Mouse (Mus musculus) CH12.LX (cell line): ENCODE results near the gene Slc43a1. TPM values are rescaled to one million over a fixed set of nuclear protein-coding genes. Genes with fewer than 3 reads are reported as not detected.

ENCODE experiments used
- DNase-seq: peaks from one replicate; pipeline ENCODE4 v3.0.0-alpha.2; 2013; ENCODE audit errors: extremely low read depth
- H3K27ac ChIP-seq: 2 replicates; pipeline ENCODE4 v1.5.1; 2012; ENCODE audit warnings: low read depth, mild to moderate bottlenecking, control low read depth, moderate library complexity; ENCODE audit not compliant: insufficient read depth
- H3K27me3 ChIP-seq: replicated peaks from 2 replicates; pipeline ENCODE3; 2012; ENCODE audit warnings: inconsistent platforms
- H3K36me3 ChIP-seq, 2 experiments: replicated peaks in 1 of 2; 2 replicates each; pipeline versions ENCODE3 to v1.6.1; 2012; ENCODE audit warnings: inconsistent platforms in 1 of 2, low read length in 1 of 2, mild to moderate bottlenecking in 1 of 2, mixed read lengths in 1 of 2, moderate library complexity in 1 of 2; ENCODE audit not compliant: control insufficient read depth in 1 of 2, insufficient read depth in 1 of 2
- H3K4me1 ChIP-seq, 2 experiments: 2 replicates each; pipeline ENCODE4 v1.6.1; 2012; ENCODE audit warnings: inconsistent platforms in 1 of 2, moderate library complexity in 1 of 2; ENCODE audit not compliant: insufficient read depth in 2 of 2, control insufficient read depth in 1 of 2
- H3K4me2 ChIP-seq: 2 replicates; pipeline ENCODE4 v1.6.1; 2012; ENCODE audit warnings: low read depth, mild to moderate bottlenecking, control low read depth; ENCODE audit not compliant: poor library complexity, insufficient read depth, severe bottlenecking
- H3K4me3 ChIP-seq, 3 experiments: fragments of 150-350 bp in 1 of 3; sonication (generic) in 1 of 3; replicated peaks in 1 of 3; 2 replicates each; pipeline versions ENCODE3 to v1.5.1; 2011 to 2012; ENCODE audit warnings: low read depth in 2 of 3, low read length in 2 of 3, mild to moderate bottlenecking in 2 of 3, moderate library complexity in 2 of 3, control low read depth in 1 of 3, improper control_type of control experiment in 1 of 3, inconsistent platforms in 1 of 3, mixed read lengths in 1 of 3; ENCODE audit not compliant: poor library complexity in 1 of 3
- H3K79me2 ChIP-seq: replicated peaks from 2 replicates; pipeline ENCODE4 v1.6.1; 2012; ENCODE audit warnings: mild to moderate bottlenecking, moderate library complexity; ENCODE audit not compliant: control insufficient read depth, poor library complexity, insufficient read depth, severe bottlenecking; ENCODE audit errors: extremely low read depth
- H3K9ac ChIP-seq: 2 replicates; pipeline ENCODE4 v1.6.1; 2012; ENCODE audit warnings: low read depth, mild to moderate bottlenecking, control low read depth, moderate library complexity; ENCODE audit not compliant: insufficient read depth
- H3K9me3 ChIP-seq: replicated peaks from 2 replicates; pipeline ENCODE3; 2012; ENCODE audit warnings: low read length, inconsistent platforms, mixed read lengths
- BHLHE40 ChIP-seq: IDR thresholded peaks from 2 replicates; pipeline ENCODE4 v1.6.1; 2011; ENCODE audit warnings: mild to moderate bottlenecking, low read depth, low read length, improper control_type of control experiment
- CHD2 ChIP-seq: IDR thresholded peaks from 2 replicates; pipeline ENCODE4 v1.6.1; 2011; ENCODE audit warnings: low read length, improper control_type of control experiment
- CTCF ChIP-seq, 2 experiments: IDR thresholded peaks in 1 of 2; conservative IDR thresholded peaks in 1 of 2; 2 replicates each; pipeline ENCODE4 v1.5.1; 2011 to 2012; ENCODE audit warnings: low read depth in 2 of 2, low read length in 2 of 2, improper control_type of control experiment in 1 of 2, inconsistent platforms in 1 of 2, mild to moderate bottlenecking in 1 of 2, moderate library complexity in 1 of 2
- ELF1 ChIP-seq: IDR thresholded peaks from 2 replicates; pipeline ENCODE4 v1.6.1; 2014; ENCODE audit warnings: low read depth, mild to moderate bottlenecking, inconsistent platforms, low read length, improper control_type of control experiment
- EP300 ChIP-seq: IDR thresholded peaks from 2 replicates; pipeline ENCODE4 v1.6.1; 2011; ENCODE audit warnings: low read length, improper control_type of control experiment
- GABPA ChIP-seq: IDR thresholded peaks from 2 replicates; pipeline ENCODE4 v1.6.1; 2012; ENCODE audit warnings: low read depth, low read length, improper control_type of control experiment, inconsistent platforms; ENCODE audit not compliant: insufficient replicate concordance
- HCFC1 ChIP-seq: IDR thresholded peaks from 2 replicates; pipeline ENCODE4 v1.6.1; 2012; ENCODE audit warnings: low read depth, mild to moderate bottlenecking, inconsistent platforms, low read length, improper control_type of control experiment
- JUN ChIP-seq: IDR thresholded peaks from 2 replicates; pipeline ENCODE4 v1.6.1; 2011; ENCODE audit warnings: low read depth, mild to moderate bottlenecking, low read length, improper control_type of control experiment, moderate library complexity; ENCODE audit not compliant: insufficient read depth
- KAT2A ChIP-seq: IDR thresholded peaks from 2 replicates; pipeline ENCODE4 v1.6.1; 2012; ENCODE audit warnings: low read length, improper control_type of control experiment, inconsistent platforms; ENCODE audit not compliant: insufficient replicate concordance
- MEF2A ChIP-seq: IDR thresholded peaks from 2 replicates; pipeline ENCODE4 v1.6.1; 2014; ENCODE audit warnings: low read depth, mild to moderate bottlenecking, inconsistent platforms, low read length, improper control_type of control experiment, borderline replicate concordance
- MXI1 ChIP-seq: IDR thresholded peaks from 2 replicates; pipeline ENCODE4 v1.6.1; 2011; ENCODE audit warnings: mild to moderate bottlenecking, low read depth, low read length, improper control_type of control experiment
- PAX5 ChIP-seq: IDR thresholded peaks from 2 replicates; pipeline ENCODE4 v1.6.1; 2012; ENCODE audit warnings: low read length, inconsistent platforms, mixed read lengths
- RAD21 ChIP-seq: IDR thresholded peaks from 2 replicates; pipeline ENCODE4 v1.6.1; 2011; ENCODE audit warnings: low read depth, mild to moderate bottlenecking, low read length, improper control_type of control experiment, moderate library complexity
- RCOR1 ChIP-seq: conservative IDR thresholded peaks from 2 replicates; pipeline ENCODE4 v1.6.1; 2012; ENCODE audit warnings: low read depth, mild to moderate bottlenecking, inconsistent platforms, low read length, improper control_type of control experiment
- SMC3 ChIP-seq: IDR thresholded peaks from 2 replicates; pipeline ENCODE4 v1.6.1; 2011; ENCODE audit warnings: low read depth, low read length, improper control_type of control experiment
- TCF12 ChIP-seq: IDR thresholded peaks from 2 replicates; pipeline ENCODE4 v1.6.1; 2014; ENCODE audit warnings: low read depth, mild to moderate bottlenecking, inconsistent platforms, low read length, improper control_type of control experiment
- ZC3H11A ChIP-seq: IDR thresholded peaks from 2 replicates; pipeline ENCODE4 v1.6.1; 2012; ENCODE audit warnings: low read depth, mild to moderate bottlenecking, inconsistent platforms, low read length, improper control_type of control experiment
- ZKSCAN1 ChIP-seq: IDR thresholded peaks from 2 replicates; pipeline ENCODE4 v1.6.1; 2012; ENCODE audit warnings: low read depth, inconsistent platforms, low read length, improper control_type of control experiment, borderline replicate concordance
- ZMIZ1 ChIP-seq: IDR thresholded peaks from 2 replicates; pipeline ENCODE4 v1.6.1; 2012; ENCODE audit warnings: low read depth, mild to moderate bottlenecking, inconsistent platforms, low read length, improper control_type of control experiment
- dilution Hi-C: fragments of 300-500 bp; cut with MboI; formaldehyde crosslinking; loops from 2 replicates; pipeline ENCODE4 v1.14.3; 2020; ENCODE audit warnings: low sequenced_read_pairs; ENCODE audit not compliant: extremely low pct_unique_long_range_greater_than_20kb, extremely low pct_ligation_motif_present
- in situ Hi-C: fragments of 300-500 bp; cut with MboI; formaldehyde crosslinking; loops from 3 replicates; pipeline ENCODE4 v1.14.3; 2019; ENCODE audit warnings: low sequenced_read_pairs, low pct_ligation_motif_present, low pct_unique_long_range_greater_than_20kb, mixed read lengths
- polyA plus RNA-seq: library from polyadenylated mRNA; unstranded; fragments of >175 nt; gene quantifications from 2 replicates; pipeline ENCODE4 v1.2.1, GENCODE M21; 2012; ENCODE audit warnings: low read depth; ENCODE audit not compliant: insufficient read length
- total RNA-seq, 2 experiments: library from RNA; depleted of rRNA; stranded (reverse); fragments of 300-350 nt in 1 of 2; fragments of >200 nt in 1 of 2; gene quantifications; 2 replicates each; pipeline ENCODE4 v1.2.3; 2012 to 2014

Gene Slc43a1
- total and polyA plus RNA-seq, 3 experiments: 0.19 to 5.0 (median 0.30) TPM

DNA sequence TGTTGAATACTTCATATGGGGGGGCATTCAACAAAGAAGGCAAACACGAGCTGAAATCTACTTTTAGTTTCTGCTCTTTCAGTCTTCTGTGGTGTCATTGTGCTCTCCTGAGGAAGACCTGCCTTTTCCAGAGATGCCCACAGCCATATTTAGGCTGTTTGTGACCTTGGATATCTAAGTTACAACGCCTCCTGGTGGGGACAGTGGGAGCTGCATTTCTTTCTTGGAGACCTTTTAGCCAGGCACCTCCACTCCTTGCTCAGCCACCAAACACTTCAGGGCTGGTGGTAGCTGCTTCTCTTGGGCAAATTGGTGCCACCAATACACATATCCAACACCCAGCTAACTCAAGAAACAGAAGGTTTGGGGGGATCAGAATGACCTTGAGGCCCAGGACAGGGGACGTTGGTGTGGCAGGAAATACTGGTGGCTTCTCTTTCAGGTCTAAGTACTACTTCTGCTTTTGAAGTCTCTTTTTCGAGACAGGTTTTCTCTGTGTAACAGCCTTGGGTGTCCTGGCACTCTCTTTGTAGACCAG lies 32.0 kb downstream of the Slc43a1 start:
- DNase-seq: no peak
- dilution Hi-C loops (no loop called here), in situ Hi-C loops (no loop called here)
- Histone ChIP-seq H3K4me1 (peaks cover 2 to 25% of the 10 kb centered on the region in 2 experiments; a peak in 3 of 4 replicates), H3K4me3 (no peak overlapping the region), H3K9me3 (peaks cover 15% of the 10 kb centered on the region), H3K9ac (no peak overlapping the region), H3K4me2 (no peak overlapping the region), H3K27me3 (peaks cover 19% of the 10 kb centered on the region), H3K36me3 (no peaks in the 10 kb centered on the region), H3K79me2 (no peaks in the 10 kb centered on the region), H3K27ac (no peak overlapping the region)
- TF ChIP-seq JUN (no peak), PAX5 (no peak), RAD21 (no peak), MEF2A (no peak), ZMIZ1 (no peak), HCFC1 (no peak), CTCF (conservative IDR thresholded peaks at IDR 0.05 in 1 of 2, IDR thresholded peaks at IDR 0.05 in 1 of 2; ENCODE audit: low read depth in 2 of 2, low read length in 2 of 2) (peak; percentile 30 to 44), ZKSCAN1 (no peak), GABPA (no peak)

DNA sequence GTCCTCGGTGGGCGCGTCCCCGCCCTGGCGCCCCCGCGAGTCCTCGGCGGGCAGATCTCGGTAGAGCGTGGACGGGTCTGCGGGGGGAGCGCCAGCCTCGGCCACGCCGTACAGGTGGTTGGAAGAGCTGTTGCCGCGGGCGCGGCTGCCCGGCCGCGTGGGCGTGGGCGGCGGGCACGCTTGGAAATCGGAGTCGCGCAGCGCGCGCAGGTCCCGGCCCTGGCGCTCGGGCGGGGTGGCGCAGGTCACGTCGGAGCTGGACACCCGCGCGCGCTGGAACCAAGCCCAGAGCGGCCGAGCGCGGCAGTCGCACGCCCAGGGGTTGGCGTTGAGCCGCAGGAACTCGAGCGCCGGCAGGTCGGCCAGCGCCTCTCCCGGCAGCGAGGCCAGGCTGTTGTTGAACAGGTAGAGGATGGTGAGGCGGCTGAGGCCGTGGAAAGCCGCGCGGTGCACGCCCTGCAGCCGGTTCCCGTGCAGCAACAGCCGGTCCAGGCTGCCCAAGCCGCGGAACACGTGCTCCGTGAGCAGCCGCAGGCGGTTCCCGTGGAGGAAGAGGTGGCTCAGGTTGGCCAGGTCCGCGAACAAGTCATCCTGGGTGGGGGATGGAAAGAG lies 33.6 kb downstream of the Slc43a1 start:
- H3K9ac ChIP-seq: no peak overlapping the region

More for the DNA sequence above, 33.6 kb downstream of the Slc43a1 start:
- no peak overlapping the region for H3K4me2 ChIP-seq
- no peak overlapping the region for H3K27ac ChIP-seq
- TF ChIP-seq RAD21 (no peak), RCOR1 (no peak), KAT2A (no peak), EP300 (no peak), BHLHE40 (no peak), TCF12 (no peak), ZC3H11A (no peak), MXI1 (no peak), ELF1 (no peak), CHD2 (no peak), SMC3 (no peak)
- H3K36me3 ChIP-seq: no peaks in the 10 kb centered on the region
- peaks cover 7% of the 10 kb centered on the region for H3K27me3 ChIP-seq
- dilution Hi-C loops (no loop called here), in situ Hi-C loops (no loop called here)
- peaks cover 15% of the 10 kb centered on the region for H3K9me3 ChIP-seq
- H3K79me2 ChIP-seq: no peaks in the 10 kb centered on the region
- no peak overlapping the region for H3K4me3 ChIP-seq
- H3K4me1 ChIP-seq: peaks cover 0 to 25% of the 10 kb centered on the region in 2 experiments; a peak in 2 of 4 replicates
- DNase-seq: no peak
